Mouse (Mus musculus) embryonic fibroblast, embryonic 13.5 days (primary cell): ENCODE data around the gene Wwox. TPM values are rescaled to one million over a fixed set of nuclear protein-coding genes. Genes with fewer than 3 reads are reported as not detected.
A peak's percentile ranks its signal among the peaks of the same experiment; 100 is the strongest.

Experiments
- H3K27ac ChIP-seq: 2 replicates; pipeline ENCODE4 v1.5.1; 2012; ENCODE audit warnings: low read length, control low read depth, inconsistent platforms; ENCODE audit not compliant: insufficient read depth
- H3K4me1 ChIP-seq: 2 replicates; pipeline ENCODE4 v1.6.1; 2011; ENCODE audit warnings: low read length; ENCODE audit not compliant: control insufficient read depth, insufficient read depth
- H3K4me3 ChIP-seq: 2 replicates; pipeline ENCODE4 v1.5.1; 2011; ENCODE audit warnings: mild to moderate bottlenecking, control low read depth, low read length; ENCODE audit not compliant: insufficient read depth
- CTCF ChIP-seq: IDR thresholded peaks from 2 replicates; pipeline ENCODE4 v1.5.1; 2011; ENCODE audit warnings: mild to moderate bottlenecking, control low read depth, low read length, moderate library complexity, borderline replicate concordance; ENCODE audit not compliant: insufficient read depth
- POLR2A ChIP-seq: IDR thresholded peaks from 2 replicates; pipeline ENCODE4 v1.6.1; 2011; ENCODE audit warnings: low read depth, mild to moderate bottlenecking, control low read depth, low read length, moderate library complexity
- polyA plus RNA-seq: library from polyadenylated mRNA; stranded (reverse); fragments of >200 nt; gene quantifications from 2 replicates; pipeline ENCODE4 v1.2.4, GENCODE M21; 2011; ENCODE audit warnings: low read depth; ENCODE audit not compliant: missing spikeins, insufficient read length

Gene Wwox
- polyA plus RNA-seq, 1 experiment, result 8.7 TPM

DNA sequence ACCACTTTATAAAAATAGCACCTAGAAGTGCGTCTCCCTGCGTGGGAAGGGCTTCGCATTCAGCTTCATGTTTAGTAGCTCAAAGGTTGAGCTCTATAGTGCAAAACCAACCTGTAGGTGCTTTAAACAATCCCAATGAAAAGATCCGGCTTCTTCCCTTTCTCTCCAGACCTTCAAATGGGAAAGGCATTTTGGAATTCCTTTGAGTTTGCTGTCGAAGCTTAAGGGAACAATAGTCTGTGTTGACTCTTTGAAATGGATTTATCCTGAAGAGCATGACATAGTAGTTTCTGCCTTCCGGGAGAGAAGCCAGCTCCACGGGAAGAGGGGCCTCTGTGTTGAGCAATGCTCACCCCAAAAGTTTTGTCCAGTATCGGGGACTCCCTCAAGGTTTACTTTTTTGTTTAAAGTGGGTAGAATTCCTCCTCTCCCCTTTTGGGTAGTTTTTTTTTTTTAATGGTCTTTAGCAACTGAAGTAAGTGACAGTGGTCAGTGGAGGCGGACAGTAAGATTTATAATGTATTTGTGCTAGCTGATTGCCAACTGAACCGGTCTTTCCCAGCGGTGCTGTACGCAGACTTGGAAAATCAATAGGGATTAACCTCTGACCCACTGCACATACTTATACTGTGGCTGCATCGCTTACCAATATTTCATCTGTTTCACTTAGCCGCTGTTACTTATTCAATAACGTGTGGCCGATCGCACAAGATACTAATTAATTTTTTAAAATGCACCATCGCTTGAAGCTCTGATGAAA lies 312.1 kb downstream of the Wwox start:
- TF ChIP-seq CTCF (no peak), POLR2A (no peak)
- no peak overlapping the region for H3K27ac ChIP-seq
- no peak overlapping the region for H3K4me3 ChIP-seq
- no peaks in the 10 kb centered on the region for H3K4me1 ChIP-seq

DNA sequence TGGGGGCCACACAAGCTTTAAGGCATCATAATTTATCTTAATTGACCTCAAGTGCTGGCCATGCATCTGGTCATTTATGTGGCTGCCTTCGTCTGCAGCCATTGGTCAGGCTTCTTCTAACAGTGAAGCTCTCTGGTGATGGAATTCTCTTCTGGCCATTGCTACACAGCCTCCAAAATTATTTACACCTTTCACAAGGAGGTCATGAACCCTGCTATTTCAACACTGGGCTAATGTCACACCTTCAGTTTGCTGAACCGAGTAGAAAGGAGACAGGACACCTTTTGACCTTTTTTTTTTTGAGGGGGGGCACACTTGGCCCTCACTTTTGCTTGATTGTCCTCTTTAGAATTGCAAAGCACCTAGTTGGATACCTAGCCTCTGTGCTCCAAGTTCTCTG lies 320.2 kb downstream of the Wwox start:
- Histone ChIP-seq H3K4me1 (no peaks in the 10 kb centered on the region), H3K27ac (no peak overlapping the region), H3K4me3 (no peak overlapping the region)
- TF ChIP-seq POLR2A (no peak), CTCF (no peak)

DNA sequence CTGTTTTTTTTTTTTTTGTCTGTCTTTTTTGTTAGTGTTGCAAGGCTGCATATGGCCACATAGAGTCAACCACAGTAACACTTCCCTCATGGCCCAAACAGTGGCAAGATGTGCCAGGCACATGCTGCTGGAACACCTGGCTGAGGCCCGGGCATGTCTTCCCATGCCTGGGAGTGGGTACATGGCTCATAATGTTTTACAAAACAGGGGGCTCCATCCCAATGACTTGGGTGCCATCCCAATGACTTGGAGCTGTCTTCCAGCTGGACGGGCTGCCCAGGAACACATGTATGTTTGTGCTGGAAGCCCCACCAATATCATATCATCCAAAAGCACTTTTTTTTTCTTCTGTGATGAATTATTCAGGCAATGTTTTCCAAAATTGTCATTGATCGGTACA lies 329.1 kb downstream of the Wwox start:
- Histone ChIP-seq H3K4me1 (peaks cover 6% of the 10 kb centered on the region; the same call in 1 of the 2 replicates), H3K4me3 (no peak overlapping the region), H3K27ac (no peak overlapping the region)
- TF ChIP-seq POLR2A, result no peak
- no peak for TF ChIP-seq CTCF

DNA sequence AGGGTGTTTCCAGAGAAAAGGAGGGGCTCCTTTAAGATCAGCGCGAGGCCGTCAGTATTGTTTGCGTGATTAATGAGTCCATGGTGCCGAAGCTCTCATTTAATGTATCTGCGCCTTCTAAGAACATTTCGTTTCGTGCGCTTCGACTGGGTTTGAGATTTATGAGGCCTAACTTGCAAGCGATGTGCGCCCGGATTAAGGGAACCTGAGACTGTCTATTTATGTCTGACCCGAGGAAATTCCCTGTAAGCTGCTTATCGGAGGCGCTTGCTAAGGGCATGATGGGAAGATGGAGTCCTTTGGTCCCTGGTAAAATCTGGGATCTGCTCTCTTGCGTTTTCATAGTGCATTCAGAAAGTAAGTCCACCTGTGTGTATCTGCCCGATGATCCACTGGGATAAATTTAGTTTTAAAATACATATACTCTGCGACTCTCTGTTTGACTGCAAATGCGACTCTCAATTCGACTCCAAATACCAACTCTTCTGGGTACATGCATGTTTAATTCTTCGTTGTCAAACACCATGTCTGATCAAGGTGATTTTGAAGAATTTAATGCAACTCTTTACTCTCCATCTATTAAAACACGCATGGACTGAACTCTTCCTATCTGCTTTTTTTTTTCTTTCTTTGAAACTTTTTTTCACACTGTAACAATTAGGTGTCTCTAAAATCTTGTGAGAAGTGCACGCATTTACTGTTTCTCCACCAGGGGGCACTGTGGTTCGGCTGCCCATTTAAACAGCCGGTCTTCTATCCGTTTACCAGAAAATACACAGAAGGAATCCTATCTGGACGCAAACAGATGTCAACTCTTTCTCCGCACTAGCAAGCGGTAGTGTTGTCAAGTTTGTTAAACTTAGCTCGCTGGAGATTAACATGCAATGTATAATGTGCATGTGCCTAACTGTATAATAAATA lies 331.7 kb downstream of the Wwox start:
- Histone ChIP-seq H3K4me1 (peaks cover 7% of the 10 kb centered on the region; the same call in 1 of the 2 replicates), H3K27ac (no peak overlapping the region), H3K4me3 (no peak overlapping the region)
- no peak for TF ChIP-seq POLR2A
- peak; percentile 40; the same call in 1 of the 2 replicates for TF ChIP-seq CTCF

DNA sequence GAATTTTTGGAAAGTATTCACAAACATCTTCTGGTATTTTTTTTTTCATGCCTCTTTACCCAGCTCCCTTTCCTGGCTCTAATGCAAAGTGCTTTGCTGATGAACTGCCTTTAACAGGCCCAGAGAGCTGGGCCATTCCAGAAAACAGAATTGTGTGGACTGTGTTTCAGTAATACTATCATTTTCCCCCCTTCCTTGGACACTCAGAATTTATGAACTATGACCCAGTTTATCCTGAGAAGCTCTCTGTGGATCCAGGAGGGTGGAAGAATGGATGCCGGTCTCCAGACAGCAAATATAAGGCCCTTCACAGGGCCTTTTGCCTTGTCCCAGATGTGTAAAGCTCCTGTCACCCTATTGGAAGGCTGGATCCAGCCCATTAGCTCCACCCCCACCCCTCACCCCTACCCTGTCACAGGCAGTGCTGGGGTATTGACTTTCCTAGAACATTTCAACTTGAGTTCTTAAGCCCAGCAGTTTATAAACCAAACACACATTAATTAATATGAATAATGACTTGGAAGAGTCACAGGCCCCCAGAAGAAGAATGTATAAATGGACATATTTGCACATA lies 332.9 kb downstream of the Wwox start:
- no peak for TF ChIP-seq CTCF
- no peak for TF ChIP-seq POLR2A
- H3K4me1 ChIP-seq, result peaks cover 10% of the 10 kb centered on the region
- no peak overlapping the region for H3K4me3 ChIP-seq
- no peak overlapping the region for H3K27ac ChIP-seq

DNA sequence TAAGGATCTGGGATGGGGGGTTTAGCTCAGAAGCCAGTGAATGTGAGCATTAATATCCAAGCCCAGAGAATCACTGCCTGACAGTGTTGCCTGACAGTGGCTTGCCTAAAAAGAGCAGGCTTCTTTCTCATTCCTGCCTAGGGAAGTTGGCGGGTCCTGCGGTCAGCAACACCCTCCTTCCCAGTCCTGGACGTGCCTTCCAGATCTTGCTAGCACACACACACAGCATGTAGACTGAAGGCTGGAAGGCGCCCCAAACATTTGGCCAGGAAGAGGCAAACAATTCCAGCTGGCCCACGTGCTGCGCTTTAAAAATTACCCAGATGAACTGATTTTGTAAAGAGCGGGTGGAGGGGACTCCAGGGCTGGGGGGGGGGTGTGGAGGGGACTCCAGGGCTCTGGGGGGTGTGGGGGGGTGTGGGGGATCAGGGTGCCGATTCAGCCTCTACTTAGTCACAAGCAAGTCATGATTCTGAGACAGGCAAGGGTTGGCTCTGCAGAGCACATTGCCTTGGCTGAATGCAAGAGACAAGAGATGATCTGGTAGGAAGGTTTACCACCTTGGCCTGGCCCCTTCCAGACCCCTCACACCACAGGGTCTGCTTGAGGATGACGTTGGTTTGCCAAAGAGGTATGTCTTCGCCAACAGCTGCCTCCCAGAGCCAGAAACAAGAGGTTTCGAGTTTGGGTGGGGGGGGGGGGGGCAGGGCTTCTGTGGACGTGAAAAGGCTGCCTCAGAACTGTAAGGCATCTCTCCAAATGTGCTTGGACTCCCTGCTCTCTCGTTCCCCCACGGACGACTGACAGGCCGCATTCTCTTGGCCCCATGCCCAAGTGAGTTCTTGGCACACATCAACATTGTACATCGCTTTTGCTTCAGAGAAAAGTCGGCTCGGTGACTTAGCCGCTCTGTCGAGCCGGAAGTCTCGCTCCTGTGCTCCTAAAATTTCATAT lies 334.3 kb downstream of the Wwox start:
- TF ChIP-seq POLR2A, result no peak
- no peak for TF ChIP-seq CTCF
- peak overlapping the region; percentile 6; the same call in 1 of the 2 replicates for H3K27ac ChIP-seq
- H3K4me1 ChIP-seq, result peaks cover 19% of the 10 kb centered on the region
- no peak overlapping the region for H3K4me3 ChIP-seq

DNA sequence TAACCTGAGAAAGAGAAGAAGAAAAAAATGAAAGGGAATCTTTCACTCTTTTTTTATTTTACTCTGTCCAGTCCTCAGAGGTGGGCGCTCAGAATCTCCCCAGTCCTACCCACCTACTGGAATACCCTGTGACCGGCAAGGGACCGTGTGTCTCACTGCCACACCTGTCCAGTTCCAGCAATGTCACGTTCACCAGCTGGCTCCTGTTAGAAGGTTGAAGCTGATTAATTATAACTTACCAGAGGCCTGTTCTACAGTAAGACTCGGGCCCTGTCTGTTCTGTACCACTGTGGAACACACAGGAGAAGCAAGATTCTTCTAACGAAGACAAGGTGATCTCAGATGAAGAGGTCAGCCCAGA lies 334.9 kb downstream of the Wwox start:
- Histone ChIP-seq H3K4me1 (peaks cover 19% of the 10 kb centered on the region), H3K27ac (no peak overlapping the region)
- TF ChIP-seq CTCF (no peak), POLR2A (no peak)

DNA sequence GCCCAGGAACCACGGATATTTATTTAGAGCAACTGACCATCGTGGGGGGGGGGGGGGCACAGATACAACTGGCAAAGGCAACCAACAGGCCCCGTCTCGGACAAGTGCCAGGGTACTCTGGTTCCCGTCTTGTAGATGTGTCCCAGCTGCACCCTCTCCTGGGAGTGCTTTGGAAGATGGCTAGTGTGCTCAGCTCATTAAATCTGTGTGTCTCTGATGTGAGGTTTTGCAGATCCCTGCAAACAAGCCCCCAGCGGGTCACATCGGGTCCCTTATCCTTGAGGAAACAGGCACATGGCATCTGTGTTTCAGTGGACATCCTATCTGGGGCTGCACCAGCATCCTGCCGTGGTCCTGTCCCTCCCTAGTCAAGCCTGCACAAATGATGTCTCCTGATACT lies 336.1 kb downstream of the Wwox start:
- Histone ChIP-seq H3K27ac (no peak overlapping the region), H3K4me3 (no peak overlapping the region), H3K4me1 (peaks cover 19% of the 10 kb centered on the region)
- TF ChIP-seq CTCF, result no peak
- TF ChIP-seq POLR2A, result no peak

More for the DNA sequence above, 334.9 kb downstream of the Wwox start:
- H3K4me3 ChIP-seq, result no peak overlapping the region

DNA sequence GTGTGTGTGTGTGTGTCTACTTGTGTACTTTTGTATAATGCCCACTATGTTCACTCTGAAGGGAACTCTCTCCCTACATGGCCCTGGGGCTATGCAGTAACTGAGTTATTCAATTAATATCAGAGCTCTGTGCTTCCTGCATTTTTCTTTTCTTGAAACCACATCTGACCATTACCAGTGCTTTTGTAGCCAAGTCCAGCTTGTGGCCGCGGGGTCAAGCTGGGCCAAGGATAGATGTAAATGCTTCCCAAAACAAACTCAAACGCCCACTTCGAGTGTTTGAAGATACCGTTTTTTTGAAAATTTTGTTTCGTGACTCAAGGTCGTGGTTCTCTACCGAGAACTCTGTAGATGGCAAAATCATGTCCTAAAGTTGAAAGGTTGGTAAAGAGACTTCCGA lies 337.2 kb downstream of the Wwox start:
- Histone ChIP-seq H3K27ac (no peak overlapping the region; the same call in 1 of the 2 replicates), H3K4me3 (no peak overlapping the region), H3K4me1 (peaks cover 19% of the 10 kb centered on the region)
- no peak for TF ChIP-seq CTCF
- no peak for TF ChIP-seq POLR2A
